Mouse (Mus musculus) E14TG2a.4 (cell line): ENCODE data around the gene Nop2.

Experiments used
- CTCF ChIP-seq: conservative IDR thresholded peaks from 2 replicates; pipeline ENCODE4 v1.5.1; 2014; ENCODE audit warnings: low read length
- NANOG ChIP-seq: IDR thresholded peaks from 2 replicates; pipeline ENCODE4 v1.6.1; 2014; ENCODE audit warnings: borderline replicate concordance, low read length, mixed read lengths

- no peak for TF ChIP-seq CTCF
- TF ChIP-seq NANOG: no peak
Measured at GRCm38 (mm10) chr6:125153682-125154081, 22.0 kb downstream of the Nop2 start.
